Mouse (Mus musculus) lung, adult 2 months (tissue): ENCODE results near the gene Gpr68.

ENCODE experiments used
- CTCF ChIP-seq: fragments of 200-500 bp; IDR thresholded peaks from 2 replicates; pipeline ENCODE4 v1.5.1; 2011; ENCODE audit warnings: mild to moderate bottlenecking, low read length, control low read depth; ENCODE audit not compliant: insufficient read depth
- POLR2A ChIP-seq: fragments of 200-500 bp; IDR thresholded peaks from 2 replicates; pipeline ENCODE4 v1.6.1; 2011; ENCODE audit warnings: low read depth, mild to moderate bottlenecking, control low read depth, low read length, borderline replicate concordance; ENCODE audit errors: extremely low read depth

- TF ChIP-seq CTCF (no peak), POLR2A (no peak)
These were observed at the start of gene Gpr68 for GRCm38 (mm10) chr12:100907598-100908297.
